Mouse (Mus musculus) liver, postnatal 0 days (tissue): ENCODE results near the gene Fbxl5.

Source experiments
- CTCF ChIP-seq: sonication (generic); IDR thresholded peaks from 2 replicates; pipeline ENCODE4 v1.5.1; 2016; ENCODE audit warnings: antibody characterized with exemption, low read depth
- EP300 ChIP-seq: IDR thresholded peaks from 2 replicates; pipeline ENCODE4 v1.6.1; 2016; ENCODE audit warnings: antibody characterized with exemption, low read depth, mild to moderate bottlenecking

DNA sequence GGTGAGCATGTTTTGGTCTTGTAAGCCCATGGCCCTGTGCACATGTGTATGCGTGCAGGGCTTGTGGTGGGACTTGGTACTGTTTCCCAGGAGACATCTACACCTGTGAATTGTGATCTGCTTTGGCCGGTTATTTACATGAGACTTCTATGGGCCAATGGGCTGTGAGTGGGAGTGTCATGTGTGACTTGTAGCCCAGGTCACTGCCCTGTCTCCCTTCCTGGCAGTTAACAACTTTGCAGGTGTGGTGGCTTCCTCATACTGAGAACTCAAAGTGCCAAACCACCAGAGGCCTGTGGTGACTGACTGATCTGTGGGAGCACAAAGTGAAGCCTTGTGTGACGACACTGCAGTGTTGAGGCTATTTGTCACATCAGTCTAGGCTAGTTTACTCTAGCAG, 3.1 kb upstream of the Fbxl5 start:
- no peak for TF ChIP-seq CTCF
- no peak for TF ChIP-seq EP300
